Mouse (Mus musculus): ENCODE measurements around the gene Mycbp2.

GRCm38 (mm10) chr14:103070790-103071189 is 275.8 kb downstream of the Mycbp2 start:
- TF ChIP-seq CTCF (IDR thresholded peaks at IDR 0.05; ENCODE audit: borderline replicate concordance, insufficient read depth, low read length) (no peak), POLR2A (IDR thresholded peaks at IDR 0.05; ENCODE audit: low read depth, low read length) (no peak)
